15 mouse cellular contexts compared by ENCODE assay signal in genomic region chr11:101878696-101879095, GRCm38 (mm10). TPM values are rescaled to one million over a fixed set of nuclear protein-coding genes. Genes with fewer than 3 reads are reported as not detected.
A peak's percentile ranks its signal among the peaks of the same experiment; 100 is the strongest.
DNase-seq lines count a peak whose midpoint lies in the region; ATAC-seq and TF ChIP-seq lines count a peak whose summit lies in the region.
"Had no signal": no experiment of that assay in that cellular context is flagged by ENCODE, and none has a peak within 500 bp of the region (broad histone marks: within the 10 kb centered on the region; RNA-seq: fewer than 3 reads in every experiment).

No protein-coding gene starts in this region.

- no peaks in the 10 kb centered on the region for H3K36me3 ChIP-seq in heart, embryonic 10.5 days
- no peaks in the 10 kb centered on the region for H3K36me3 ChIP-seq in liver, adult 2 months (ENCODE audit: control insufficient read depth, insufficient read depth, low read length)
- H3K36me3 ChIP-seq: embryonic facial prominence, embryonic 13.5 days; limb, embryonic 15.5 days; neural tube, embryonic 12.5 days had no signal

- no peak overlapping the region for H3K9ac ChIP-seq in liver, adult 2 months (ENCODE audit: low read depth, low read length)
- H3K9ac ChIP-seq: embryonic facial prominence, embryonic 13.5 days; limb, embryonic 15.5 days; neural tube, embryonic 12.5 days had no signal

- H3K79me2 ChIP-seq in liver, adult 2 months (ENCODE audit: control insufficient read depth, insufficient read depth, low read length): no peaks in the 10 kb centered on the region

- no peak for ATAC-seq in monocyte, adult 5-6 weeks (replicated peaks; ENCODE audit: insufficient number of reproducible peaks, low FRiP score, low TSS enrichment, poor library complexity, severe bottlenecking)
- ATAC-seq: Patski had no signal

- H3K4me1 ChIP-seq in heart, embryonic 10.5 days: peaks cover 68% of the 10 kb centered on the region
- H3K4me1 ChIP-seq in liver, adult 2 months (ENCODE audit: control insufficient read depth, insufficient read depth, low read length): peaks cover 12% of the 10 kb centered on the region
- H3K4me1 ChIP-seq in cerebellum, adult 2 months (ENCODE audit: control insufficient read depth, insufficient read depth, low read length): no peaks in the 10 kb centered on the region; the same call in 1 of the 2 replicates

- intact Hi-C loops in heart, postnatal 10 days (cut with DNase I): no loop called here
- intact Hi-C loops in gastrocnemius, postnatal 14 days (cut with DNase I; ENCODE audit: low total_unique reads): no loop called here

- no peak for DNase-seq in heart, embryonic 10.5 days (ENCODE audit: low spot score)
- DNase-seq in heart, postnatal 10 days: no peak
- DNase-seq in Muller cell, postnatal 12 days (ENCODE audit: inconsistent ontology term): peak; percentile 69
- DNase-seq in liver, adult 2 months (ENCODE audit: extremely low read depth, low read depth, low spot score): peak; percentile 77
- peak; percentile 45 for DNase-seq in lung, postnatal 25 days (ENCODE audit: low spot score)
- DNase-seq in cerebellum, adult 2 months: no peak
- no peak for DNase-seq in gastrocnemius, postnatal 14 days
- DNase-seq: adrenal gland, postnatal 14 days; cerebellum, adult 8-10 months; kidney, adult 11 months had no signal

- no peaks in the 10 kb centered on the region for H3K9me3 ChIP-seq in heart, embryonic 10.5 days
- H3K9me3 ChIP-seq: embryonic facial prominence, embryonic 13.5 days; limb, embryonic 15.5 days; neural tube, embryonic 12.5 days had no signal

- H3K27me3 ChIP-seq in heart, embryonic 10.5 days (ENCODE audit: insufficient read depth, poor library complexity, severe bottlenecking): no peaks in the 10 kb centered on the region
- H3K27me3 ChIP-seq in liver, adult 2 months (ENCODE audit: control insufficient read depth, insufficient read depth, low read length): no peaks in the 10 kb centered on the region
- no peaks in the 10 kb centered on the region for H3K27me3 ChIP-seq in cerebellum, adult 2 months (ENCODE audit: control insufficient read depth, insufficient read depth, low read length)
- H3K27me3 ChIP-seq: embryonic facial prominence, embryonic 13.5 days; neural tube, embryonic 12.5 days had no signal

- H3K4me3 ChIP-seq in heart, embryonic 10.5 days: no peak overlapping the region
- no peak overlapping the region for H3K4me3 ChIP-seq in liver, adult 2 months (ENCODE audit: insufficient read depth, low read depth, low read length)
- H3K4me3 ChIP-seq in cerebellum, adult 2 months (replicated peaks; ENCODE audit: insufficient read depth, low read depth, low read length): no peak overlapping the region
- H3K4me3 ChIP-seq: embryonic facial prominence, embryonic 13.5 days; limb, embryonic 15.5 days; neural tube, embryonic 12.5 days had no signal

- WGBS in heart, embryonic 10.5 days: 72% methylated on average over 6 of the region's 6 CpGs
- 15% methylated on average over 6 of the region's 6 CpGs for WGBS in liver, adult 2 months
- 62% methylated on average over 6 of the region's 6 CpGs for WGBS in cerebellum, adult 2 months

- peak overlapping the region; percentile 32 for H3K27ac ChIP-seq in heart, embryonic 10.5 days
- H3K27ac ChIP-seq in liver, adult 2 months (replicated peaks; ENCODE audit: insufficient read depth, low read depth, low read length): no peak overlapping the region
- H3K27ac ChIP-seq in cerebellum, adult 2 months (ENCODE audit: insufficient read depth, low read length): no peak overlapping the region
- H3K27ac ChIP-seq: neural tube, embryonic 12.5 days had no signal

- no peak for TF ChIP-seq POLR2A in liver, adult 2 months (IDR thresholded peaks at IDR 0.05; ENCODE audit: extremely low read depth, insufficient read depth, low read length)
- TF ChIP-seq POLR2A in cerebellum, adult 2 months (IDR thresholded peaks at IDR 0.05; ENCODE audit: borderline replicate concordance, insufficient read depth, low read length): no peak

- no peak for TF ChIP-seq CTCF in liver, adult 2 months (IDR thresholded peaks at IDR 0.05; ENCODE audit: low read depth, low read length)
- no peak for TF ChIP-seq CTCF in cerebellum, adult 2 months (IDR thresholded peaks at IDR 0.05; ENCODE audit: borderline replicate concordance, insufficient read depth, low read depth, low read length)

RNA-seq across cellular contexts. Expression of gene Meox1, which starts 15.5 kb away (rescaled TPM):
- polyA plus RNA-seq in heart, embryonic 10.5 days (2016; fragmentation: Nextera tagmentation; extraction: Ambion mirVana): 5.7 and 8.2 TPM in 2 replicates
- total RNA-seq in heart, postnatal 10 days (2021): 10 to 100 TPM; 23.7 to 27.5 TPM
- 0.07 TPM in 1 of 2 replicates, not detected in the other for total RNA-seq in liver, adult 2 months (2014; rRNA removed)
- 0.05 TPM in 1 of 2 replicates, not detected in the other for polyA plus RNA-seq in liver, adult 2 months (2012; rRNA removed)
- 1.5 and 1.8 TPM in 2 replicates for polyA plus RNA-seq in cerebellum, adult 2 months (2012; rRNA removed)
- total RNA-seq in gastrocnemius, postnatal 14 days (2021): 10 to 100 TPM in 1 of 2 experiments, 1 to 10 TPM in 1; 8.6 to 10.8 TPM
- total RNA-seq in monocyte, adult 5-6 weeks (2017): not detected in 3 replicates

Comparison
In these comparisons a context has a peak if more than half of its experiments do, and no peak if none do; other contexts are left out.
1. DNase-seq: peak in Muller cell, postnatal 12 days (single experiment), liver, adult 2 months (single experiment) and lung, postnatal 25 days (single experiment); none in heart, embryonic 10.5 days (single experiment), heart, postnatal 10 days (0 of 2), cerebellum, adult 2 months (0 of 2) and gastrocnemius, postnatal 14 days (single experiment).